In genomic region chr4:132432717-132433372, GRCm38 (mm10) we compare ENCODE assay signal across 8 mouse cellular contexts. TPM values are rescaled to one million over a fixed set of nuclear protein-coding genes. Genes with fewer than 3 reads are reported as not detected.
DNase-seq lines count a peak whose midpoint lies in the region; ATAC-seq lines count a peak whose summit lies in the region.

No protein-coding gene starts in this region.

- H3K4me3 ChIP-seq in hindbrain, embryonic 11.5 days (ENCODE audit: low read depth, low read length): no peak overlapping the region
- H3K4me3 ChIP-seq in hindbrain, embryonic 14.5 days (replicated peaks; ENCODE audit: low read length): no peak overlapping the region
- no peak overlapping the region for H3K4me3 ChIP-seq in embryonic facial prominence, embryonic 15.5 days (replicated peaks)
- H3K4me3 ChIP-seq in liver, embryonic 16.5 days (ENCODE audit: low read depth, low read length): peak overlapping the region; percentile 1; the same call in 1 of the 2 replicates

- H3K9me3 ChIP-seq in hindbrain, embryonic 11.5 days (ENCODE audit: control insufficient read depth, low read length): no peaks in the 10 kb centered on the region
- no peaks in the 10 kb centered on the region for H3K9me3 ChIP-seq in hindbrain, embryonic 14.5 days (ENCODE audit: control insufficient read depth, low read length)
- no peaks in the 10 kb centered on the region for H3K9me3 ChIP-seq in embryonic facial prominence, embryonic 15.5 days (replicated peaks)
- H3K9me3 ChIP-seq in liver, embryonic 16.5 days (replicated peaks; ENCODE audit: control insufficient read depth, low read length): no peaks in the 10 kb centered on the region

- WGBS in hindbrain, embryonic 11.5 days: 20% methylated on average over 14 of the region's 14 CpGs
- 17% methylated on average over 14 of the region's 14 CpGs for WGBS in hindbrain, embryonic 14.5 days
- WGBS in embryonic facial prominence, embryonic 15.5 days: 14% methylated on average over 14 of the region's 14 CpGs
- 11% methylated on average over 14 of the region's 14 CpGs for WGBS in liver, embryonic 16.5 days (ENCODE audit: insufficient replicate concordance)

- H3K36me3 ChIP-seq in hindbrain, embryonic 11.5 days (ENCODE audit: control insufficient read depth, insufficient read depth, low read length): no peaks in the 10 kb centered on the region
- no peaks in the 10 kb centered on the region for H3K36me3 ChIP-seq in hindbrain, embryonic 14.5 days (replicated peaks; ENCODE audit: control insufficient read depth, insufficient read depth)
- no peaks in the 10 kb centered on the region for H3K36me3 ChIP-seq in embryonic facial prominence, embryonic 15.5 days
- H3K36me3 ChIP-seq in liver, embryonic 16.5 days (ENCODE audit: control insufficient read depth, insufficient read depth): no peaks in the 10 kb centered on the region

- no peak overlapping the region for H3K9ac ChIP-seq in hindbrain, embryonic 11.5 days (ENCODE audit: low read depth, low read length)
- H3K9ac ChIP-seq in hindbrain, embryonic 14.5 days: no peak overlapping the region
- H3K9ac ChIP-seq in embryonic facial prominence, embryonic 15.5 days: no peak overlapping the region
- H3K9ac ChIP-seq in liver, embryonic 16.5 days (ENCODE audit: low read depth, low read length): no peak overlapping the region

- 0 out of 2 replicates have a peak overlapping the region, but pooled peaks have one; percentile 7 for H3K4me2 ChIP-seq in hindbrain, embryonic 11.5 days (replicated peaks; ENCODE audit: low read depth, low read length)
- no peak overlapping the region; the same call in 1 of the 2 replicates for H3K4me2 ChIP-seq in hindbrain, embryonic 14.5 days (replicated peaks)
- peak overlapping the region; percentile 32 for H3K4me2 ChIP-seq in embryonic facial prominence, embryonic 15.5 days (replicated peaks)
- peak overlapping the region; percentile 31 for H3K4me2 ChIP-seq in liver, embryonic 16.5 days (ENCODE audit: low read depth, low read length)

- no peak for DNase-seq in hindbrain, embryonic 11.5 days (ENCODE audit: low spot score)
- no peak for DNase-seq in hindbrain, embryonic 14.5 days (ENCODE audit: low spot score)
- peak; percentile 65 for DNase-seq in ES-CJ7 (ENCODE audit: low read depth, low spot score)
- no peak for DNase-seq in T-cell, adult 2 months (ENCODE audit: low spot score)
- no peak for DNase-seq in MN1 (ENCODE audit: low spot score)
- no peak for DNase-seq in layer of hippocampus, adult 18-20 months (ENCODE audit: low spot score in 2 of 2)

- H3K27me3 ChIP-seq in hindbrain, embryonic 11.5 days (ENCODE audit: control insufficient read depth, insufficient read depth, low read length): no peaks in the 10 kb centered on the region
- no peaks in the 10 kb centered on the region for H3K27me3 ChIP-seq in hindbrain, embryonic 14.5 days (ENCODE audit: control insufficient read depth, insufficient read depth, low read length)
- no peaks in the 10 kb centered on the region for H3K27me3 ChIP-seq in embryonic facial prominence, embryonic 15.5 days
- peaks cover 2% of the 10 kb centered on the region; the same call in 1 of the 2 replicates for H3K27me3 ChIP-seq in liver, embryonic 16.5 days (ENCODE audit: control insufficient read depth, insufficient read depth, low read depth, low read length)

- H3K27ac ChIP-seq in hindbrain, embryonic 11.5 days (ENCODE audit: low read depth, low read length): no peak overlapping the region
- no peak overlapping the region for H3K27ac ChIP-seq in hindbrain, embryonic 14.5 days
- H3K27ac ChIP-seq in embryonic facial prominence, embryonic 15.5 days (replicated peaks): no peak overlapping the region
- H3K27ac ChIP-seq in liver, embryonic 16.5 days (ENCODE audit: low read length): no peak overlapping the region

- no peak for ATAC-seq in hindbrain, embryonic 11.5 days (ENCODE audit: low FRiP score)
- no peak for ATAC-seq in hindbrain, embryonic 14.5 days (ENCODE audit: low FRiP score)
- ATAC-seq in embryonic facial prominence, embryonic 15.5 days (ENCODE audit: insufficient number of reproducible peaks, low FRiP score, low TSS enrichment, low read depth): no peak
- no peak for ATAC-seq in liver, embryonic 16.5 days (ENCODE audit: low read depth)

- H3K4me1 ChIP-seq in hindbrain, embryonic 11.5 days (replicated peaks; ENCODE audit: control insufficient read depth, insufficient read depth, low read length): no peaks in the 10 kb centered on the region
- no peaks in the 10 kb centered on the region for H3K4me1 ChIP-seq in hindbrain, embryonic 14.5 days (replicated peaks; ENCODE audit: control insufficient read depth, insufficient read depth, low read length)
- no peaks in the 10 kb centered on the region for H3K4me1 ChIP-seq in embryonic facial prominence, embryonic 15.5 days
- peaks cover 20% of the 10 kb centered on the region for H3K4me1 ChIP-seq in liver, embryonic 16.5 days (ENCODE audit: control insufficient read depth, low read depth, low read length)

RNA-seq across cellular contexts. Expression of gene Phactr4, which starts 10.6 kb away (rescaled TPM):
- polyA plus RNA-seq in hindbrain, embryonic 11.5 days (2014; fragmentation: Nextera tagmentation; extraction: Ambion mirVana): 23.3 and 27.2 TPM in 2 replicates
- 8.1 and 9.2 TPM in 2 replicates for polyA plus RNA-seq in hindbrain, embryonic 14.5 days (2014; fragmentation: Nextera tagmentation; extraction: Ambion mirVana)
- 21.6 and 21.8 TPM in 2 replicates for polyA plus RNA-seq in embryonic facial prominence, embryonic 15.5 days (2015; fragmentation: Nextera tagmentation; extraction: Ambion mirVana)
- polyA plus RNA-seq in liver, embryonic 16.5 days (2015; fragmentation: Nextera tagmentation; extraction: Ambion mirVana): 7.6 and 9.9 TPM in 2 replicates
- total RNA-seq in layer of hippocampus, adult 18-20 months (2021): 10 to 100 TPM; 10.7 to 12.4 TPM

RNA-seq across cellular contexts. Expression of gene Med18, which starts 30.9 kb away (rescaled TPM):
- 20.2 and 24.6 TPM in 2 replicates for polyA plus RNA-seq in hindbrain, embryonic 11.5 days (2014; fragmentation: Nextera tagmentation; extraction: Ambion mirVana)
- polyA plus RNA-seq in hindbrain, embryonic 14.5 days (2014; fragmentation: Nextera tagmentation; extraction: Ambion mirVana): 8.5 and 10.7 TPM in 2 replicates
- 22.2 and 22.7 TPM in 2 replicates for polyA plus RNA-seq in embryonic facial prominence, embryonic 15.5 days (2015; fragmentation: Nextera tagmentation; extraction: Ambion mirVana)
- 8.2 and 11.4 TPM in 2 replicates for polyA plus RNA-seq in liver, embryonic 16.5 days (2015; fragmentation: Nextera tagmentation; extraction: Ambion mirVana)
- total RNA-seq in layer of hippocampus, adult 18-20 months (2021): 1 to 10 TPM; 7.9 to 9.7 TPM
